Mouse (Mus musculus): Measurements from ENCODE around the gene Usp49. TPM values are rescaled to one million over a fixed set of nuclear protein-coding genes. Genes with fewer than 3 reads are reported as not detected.
"Not testable (repeated sequence)": the region's sequence is repeated elsewhere in the genome, so short reads cannot be mapped to it uniquely, and the experiment has no call there.

The Usp49 gene
- polyA plus RNA-seq, 2 experiments, result 2.9 to 6.6 TPM

- no peaks in the 10 kb centered on the region for H3K9me3 ChIP-seq (ENCODE audit: control insufficient read depth, low read length)
- peak overlapping the region; percentile 98 for H3K27ac ChIP-seq
- no peak overlapping the region for H3K4me3 ChIP-seq (ENCODE audit: insufficient read depth in 1 of 2, low read depth in 2 of 2, low read length in 2 of 2)
- H3K27me3 ChIP-seq (ENCODE audit: control insufficient read depth, insufficient read depth, low read length), result no peaks in the 10 kb centered on the region
- H3K4me2 ChIP-seq (ENCODE audit: low read depth), result peak overlapping the region; percentile 58
- peaks cover 36 to 50% of the 10 kb centered on the region in 2 experiments for H3K4me1 ChIP-seq (replicated peaks; ENCODE audit: control insufficient read depth in 2 of 2, insufficient read depth in 2 of 2, low read length in 1 of 2)
- peaks cover 52% of the 10 kb centered on the region for H3K36me3 ChIP-seq (replicated peaks; ENCODE audit: control insufficient read depth, insufficient read depth, low read depth)
- no peak for TF ChIP-seq CTCF (IDR thresholded peaks at IDR 0.05; ENCODE audit: low read depth)
- TF ChIP-seq EP300 (IDR thresholded peaks at IDR 0.05; ENCODE audit: low read depth), result no peak
- peak overlapping the region; percentile 54; the same call in 1 of the 2 replicates for H3K9ac ChIP-seq (replicated peaks)
- DNase-seq (ENCODE audit: low read depth in 3 of 3, low spot score in 3 of 3), result no peak
- no peak for ATAC-seq (ENCODE audit: insufficient read depth)
- WGBS (ENCODE audit: insufficient replicate concordance), result 62% methylated on average over 4 of the region's 4 CpGs
Observed at GRCm38 (mm10) chr17:47616652-47617051, 13.8 kb upstream of the Usp49 start.

DNA sequence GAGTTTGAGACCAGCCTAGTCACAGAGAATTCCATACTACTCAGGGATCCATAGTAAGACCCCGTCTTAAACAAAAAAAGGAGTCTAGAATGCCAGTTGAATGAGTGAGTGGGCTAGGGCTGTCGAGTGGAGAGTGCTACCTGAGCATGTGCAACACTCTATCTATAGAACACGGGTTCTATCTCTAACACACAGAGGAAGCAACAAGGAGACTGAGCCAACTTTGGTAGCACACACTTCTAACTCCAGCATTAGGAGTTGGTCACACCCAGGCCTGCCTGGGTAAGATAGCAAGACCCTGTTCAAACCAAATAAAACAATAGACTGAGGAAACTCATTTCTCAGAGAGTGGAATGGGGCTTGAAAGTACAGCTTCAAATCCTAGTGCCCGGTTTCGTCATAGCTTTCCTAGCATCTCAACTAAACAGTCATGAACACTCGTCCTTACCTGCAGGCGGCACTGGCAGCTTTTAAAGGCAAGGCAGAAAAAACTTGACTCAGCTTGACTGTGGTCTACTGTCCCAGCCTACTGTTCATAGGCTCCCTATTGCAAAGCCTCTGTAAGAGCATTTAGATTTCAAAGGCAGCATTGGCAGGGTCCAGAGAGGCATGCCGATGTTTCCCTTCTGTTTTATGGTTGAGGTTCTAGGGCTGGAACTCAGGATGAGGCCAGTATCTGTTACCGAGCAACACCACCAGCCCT lies 12.7 kb upstream of the Usp49 start:
- Histone ChIP-seq H3K4me1 (replicated peaks; ENCODE audit: control insufficient read depth in 2 of 2, insufficient read depth in 2 of 2, low read length in 1 of 2) (peaks cover 30 to 43% of the 10 kb centered on the region in 2 experiments), H3K4me3 (ENCODE audit: insufficient read depth in 1 of 2, low read depth in 2 of 2, low read length in 2 of 2) (0 out of 4 replicates have a peak overlapping the region, but pooled peaks have one; percentile 7 to 8), H3K36me3 (replicated peaks; ENCODE audit: control insufficient read depth, insufficient read depth, low read depth) (peaks cover 63% of the 10 kb centered on the region), H3K27me3 (ENCODE audit: control insufficient read depth, insufficient read depth, low read length) (no peaks in the 10 kb centered on the region), H3K4me2 (ENCODE audit: low read depth) (peak overlapping the region; percentile 58), H3K9ac (replicated peaks) (peak overlapping the region; percentile 54), H3K27ac (peak overlapping the region; percentile 98), H3K9me3 (ENCODE audit: control insufficient read depth, low read length) (no peaks in the 10 kb centered on the region)
- ATAC-seq (ENCODE audit: insufficient read depth) (peak; percentile 98), DNase-seq (ENCODE audit: low read depth in 3 of 3, low spot score in 3 of 3) (peak; percentile 75 to 87 (median 84))
- 31% methylated on average over 9 of the region's 9 CpGs for WGBS (ENCODE audit: insufficient replicate concordance)
- TF ChIP-seq EP300 (IDR thresholded peaks at IDR 0.05; ENCODE audit: low read depth) (peak; percentile 95), CTCF (IDR thresholded peaks at IDR 0.05; ENCODE audit: low read depth) (peak; percentile 32)

DNA sequence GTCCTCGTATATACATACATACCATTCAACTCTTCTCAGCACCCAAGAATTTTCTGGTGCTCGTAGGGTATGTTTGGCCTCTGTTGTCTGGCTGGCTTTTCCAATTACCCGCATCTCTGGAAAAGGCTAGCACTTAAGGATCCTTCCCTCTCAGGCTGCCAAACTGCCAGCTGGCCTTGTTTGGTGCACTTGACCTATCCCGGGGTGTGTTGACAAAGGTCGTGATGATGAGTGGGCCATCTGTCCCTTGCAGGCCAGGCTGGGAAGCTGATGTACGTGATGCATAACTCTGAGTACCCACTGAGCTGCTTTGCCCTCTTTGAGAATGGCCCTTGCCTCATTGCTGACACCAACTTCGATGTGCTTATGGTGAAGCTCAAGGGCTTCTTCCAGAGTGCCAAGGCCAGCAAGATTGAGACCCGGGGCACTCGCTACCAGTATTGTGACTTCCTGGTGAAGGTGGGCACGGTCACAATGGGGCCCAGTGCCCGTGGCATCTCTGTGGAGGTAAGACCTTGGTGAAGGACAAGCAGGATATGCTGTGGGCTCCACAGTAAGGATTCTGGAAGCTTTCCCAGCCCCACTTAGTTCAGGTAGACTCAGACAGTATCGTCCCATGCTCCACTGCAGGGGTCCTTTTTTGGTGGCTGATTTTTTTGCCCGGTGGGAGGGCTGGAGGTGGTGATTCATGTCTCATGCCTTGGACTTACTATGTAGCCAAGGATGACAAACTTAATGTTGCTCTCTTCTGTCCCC lies 11.8 kb upstream of the Usp49 start:
- Histone ChIP-seq H3K27ac (peak overlapping the region; percentile 98), H3K27me3 (ENCODE audit: control insufficient read depth, insufficient read depth, low read length) (no peaks in the 10 kb centered on the region), H3K4me3 (ENCODE audit: insufficient read depth in 1 of 2, low read depth in 2 of 2, low read length in 2 of 2) (no peak overlapping the region), H3K36me3 (replicated peaks; ENCODE audit: control insufficient read depth, insufficient read depth, low read depth) (peaks cover 65% of the 10 kb centered on the region), H3K4me1 (replicated peaks; ENCODE audit: control insufficient read depth in 2 of 2, insufficient read depth in 2 of 2, low read length in 1 of 2) (peaks cover 30 to 39% of the 10 kb centered on the region in 2 experiments), H3K9me3 (ENCODE audit: control insufficient read depth, low read length) (no peaks in the 10 kb centered on the region), H3K9ac (replicated peaks) (no peak overlapping the region), H3K4me2 (ENCODE audit: low read depth) (no peak overlapping the region)
- DNase-seq (ENCODE audit: low read depth in 3 of 3, low spot score in 3 of 3) (no peak), ATAC-seq (ENCODE audit: insufficient read depth) (no peak)
- TF ChIP-seq CTCF (IDR thresholded peaks at IDR 0.05; ENCODE audit: low read depth) (no peak), EP300 (IDR thresholded peaks at IDR 0.05; ENCODE audit: low read depth) (no peak)
- WGBS (ENCODE audit: insufficient replicate concordance), result 84% methylated on average over 13 of the region's 13 CpGs

DNA sequence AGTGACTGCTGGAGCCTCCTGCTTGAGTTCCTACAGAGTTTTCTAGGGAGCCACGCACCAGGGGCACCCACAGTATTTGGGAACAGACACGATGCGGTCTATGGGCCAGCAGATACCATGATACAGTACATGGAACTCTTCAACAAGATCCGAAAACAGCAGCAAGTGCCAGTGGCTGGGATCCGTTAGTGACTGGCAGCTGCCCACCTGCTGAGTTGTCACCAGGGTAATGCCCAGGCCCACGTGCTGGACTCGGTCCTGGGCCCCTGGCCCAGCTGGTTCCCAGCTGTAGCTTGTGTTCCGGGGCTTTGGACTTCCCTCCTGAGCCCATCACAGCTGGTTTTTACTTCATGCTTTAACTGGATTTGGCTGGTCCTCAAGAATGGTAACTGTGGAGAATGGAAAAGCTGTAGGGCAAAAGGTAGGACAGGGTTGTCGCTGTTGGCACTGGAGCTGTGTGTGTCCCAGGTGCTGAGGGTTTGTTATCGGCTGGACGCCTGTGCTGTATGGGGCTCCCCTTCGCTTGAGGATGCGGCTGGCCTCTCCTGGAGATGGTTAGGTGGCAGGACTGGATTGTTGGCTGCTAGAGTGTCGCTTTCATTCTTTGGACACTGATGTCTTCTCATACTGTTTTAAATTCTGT lies 7.5 kb upstream of the Usp49 start:
- TF ChIP-seq EP300 (IDR thresholded peaks at IDR 0.05; ENCODE audit: low read depth) (no peak), CTCF (IDR thresholded peaks at IDR 0.05; ENCODE audit: low read depth) (no peak)
- Histone ChIP-seq H3K9ac (replicated peaks) (no peak overlapping the region), H3K4me2 (ENCODE audit: low read depth) (no peak overlapping the region), H3K27ac (no peak overlapping the region), H3K9me3 (ENCODE audit: control insufficient read depth, low read length) (no peaks in the 10 kb centered on the region), H3K4me3 (ENCODE audit: insufficient read depth in 1 of 2, low read depth in 2 of 2, low read length in 2 of 2) (no peak overlapping the region), H3K36me3 (replicated peaks; ENCODE audit: control insufficient read depth, insufficient read depth, low read depth) (peaks cover 59% of the 10 kb centered on the region), H3K27me3 (ENCODE audit: control insufficient read depth, insufficient read depth, low read length) (no peaks in the 10 kb centered on the region), H3K4me1 (replicated peaks; ENCODE audit: control insufficient read depth in 2 of 2, insufficient read depth in 2 of 2, low read length in 1 of 2) (peaks cover 7 to 15% of the 10 kb centered on the region in 2 experiments)
- DNase-seq (ENCODE audit: low read depth in 3 of 3, low spot score in 3 of 3) (no peak), ATAC-seq (ENCODE audit: insufficient read depth) (no peak)
- 92% methylated on average over 14 of the region's 14 CpGs for WGBS (ENCODE audit: insufficient replicate concordance)

DNA sequence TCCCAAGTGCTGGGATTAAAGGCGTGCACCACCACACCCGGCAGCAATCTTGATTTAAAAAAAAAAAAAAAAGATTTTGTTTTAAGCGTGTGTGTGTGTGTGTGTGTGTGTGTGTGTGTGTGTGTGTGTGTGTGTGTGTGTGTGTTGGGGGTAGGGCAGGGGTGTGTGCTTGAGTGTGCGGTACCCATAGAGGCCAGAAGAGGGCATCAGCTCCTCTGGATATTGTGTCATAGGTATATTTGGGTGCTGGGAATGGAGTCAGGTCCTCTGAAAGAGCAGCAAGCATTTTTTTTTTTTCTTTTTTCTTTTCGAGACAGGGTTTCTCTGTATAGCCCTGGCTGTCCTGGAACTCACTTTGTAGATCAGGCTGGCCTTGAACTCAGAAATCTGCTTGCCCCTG lies 5.9 kb upstream of the Usp49 start:
- DNase-seq (ENCODE audit: low read depth in 3 of 3, low spot score in 3 of 3); ATAC-seq (ENCODE audit: insufficient read depth); H3K27ac ChIP-seq; H3K4me2 ChIP-seq (ENCODE audit: low read depth); H3K4me3 ChIP-seq (ENCODE audit: insufficient read depth in 1 of 2, low read depth in 2 of 2, low read length in 2 of 2); H3K9ac ChIP-seq (replicated peaks); H3K9me3 ChIP-seq (ENCODE audit: control insufficient read depth, low read length); H3K27me3 ChIP-seq (ENCODE audit: control insufficient read depth, insufficient read depth, low read length); H3K4me1 ChIP-seq (replicated peaks; ENCODE audit: control insufficient read depth in 2 of 2, insufficient read depth in 2 of 2, low read length in 1 of 2): not testable (repeated sequence)
- TF ChIP-seq CTCF (IDR thresholded peaks at IDR 0.05; ENCODE audit: low read depth), result 0 out of 2 replicates have a peak, but pooled peaks have one; percentile 18
- H3K36me3 ChIP-seq (replicated peaks; ENCODE audit: control insufficient read depth, insufficient read depth, low read depth), result peaks cover 59% of the 10 kb centered on the region
- 92% methylated on average over 5 of the region's 5 CpGs for WGBS (ENCODE audit: insufficient replicate concordance)
